Mouse (Mus musculus): ENCODE data around the gene Rassf4.

Gene Rassf4

DNA sequence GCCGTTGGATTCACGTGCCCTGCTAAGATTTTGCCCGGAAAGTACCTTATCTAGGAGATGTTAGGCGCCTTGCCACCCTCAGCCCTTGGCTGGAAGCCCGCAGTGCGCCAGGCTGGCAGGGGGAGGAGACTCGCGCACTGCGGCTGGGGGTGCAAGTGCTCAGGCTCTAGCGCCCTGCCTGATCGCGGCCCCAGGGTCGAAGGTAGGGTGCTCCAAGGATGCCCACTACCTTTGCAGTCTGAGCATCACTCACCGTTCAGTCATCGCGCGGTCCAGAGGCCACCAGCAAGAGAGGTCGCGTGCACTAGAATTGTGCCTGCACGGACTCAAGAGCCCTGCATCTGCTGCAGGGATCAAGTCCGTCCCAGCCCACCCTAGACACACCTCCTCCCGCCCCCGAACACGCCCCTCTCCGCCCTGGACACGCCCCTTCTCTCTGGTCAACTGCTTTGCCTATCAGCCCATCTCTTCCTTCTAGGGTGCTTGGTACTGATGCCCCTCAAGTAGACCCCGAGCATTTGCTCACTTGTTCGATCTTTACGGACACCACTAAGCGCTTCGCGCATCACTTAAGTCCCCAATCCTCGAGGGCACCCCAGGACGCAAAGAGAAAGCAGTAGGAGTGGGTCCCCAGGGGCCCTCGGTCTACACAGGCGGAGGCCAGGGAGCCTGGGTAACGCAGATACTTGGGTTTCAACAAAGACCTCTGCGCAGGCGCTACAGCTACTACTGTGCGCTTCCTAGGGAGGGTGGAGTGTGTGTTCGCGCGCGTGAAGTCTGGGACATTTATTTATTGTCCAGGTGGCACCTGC, at the start of gene Rassf4:
Gene Rassf4 (minus strand): TSS at position 482 of the 812 bp plus-strand sequence.
- peak; percentile 37 for DNase-seq (ENCODE audit: low read depth)

DNA sequence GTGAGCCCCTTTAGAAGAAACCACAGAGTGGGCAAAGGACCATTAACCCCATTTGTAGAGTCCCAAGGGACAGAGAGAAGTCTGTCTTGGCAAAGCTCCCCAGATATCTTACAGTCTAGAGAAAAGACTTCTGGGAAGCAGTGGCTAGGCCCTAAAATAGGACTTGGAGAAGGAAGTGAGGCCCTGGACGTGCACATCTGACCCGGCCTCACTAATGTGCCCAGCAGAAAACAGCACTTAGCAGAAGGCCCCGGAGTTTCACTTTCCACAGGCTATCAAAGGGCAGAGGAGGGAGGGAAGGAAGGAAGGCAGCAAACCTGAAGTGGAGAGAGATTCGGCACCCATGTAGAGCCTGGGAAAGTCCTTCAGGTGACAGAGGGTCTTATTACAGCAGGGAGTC, 45.2 kb upstream of the Rassf4 start:
- DNase-seq (ENCODE audit: low read depth) = no peak

DNA sequence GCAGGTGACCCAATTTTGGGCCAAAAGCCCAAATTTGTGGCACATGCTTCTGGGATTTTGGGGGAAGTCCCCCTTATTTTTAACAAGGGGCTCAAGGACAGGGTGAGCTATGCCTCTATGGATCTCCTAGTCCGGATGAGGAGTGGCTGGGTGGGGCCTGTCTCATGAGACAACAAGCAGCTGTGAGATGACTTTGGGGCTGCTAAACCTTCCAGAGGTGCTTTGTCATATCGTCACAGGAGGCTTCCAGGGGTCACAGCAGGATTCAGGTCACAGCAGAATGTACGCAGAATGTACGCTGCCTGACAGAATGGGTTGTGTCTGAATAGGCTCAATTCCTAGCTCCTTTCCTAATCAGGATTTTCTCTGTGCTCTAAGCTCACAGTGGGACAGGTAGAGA, 44.6 kb upstream of the Rassf4 start:
- DNase-seq (ENCODE audit: low read depth) = no peak

- no peak for DNase-seq (ENCODE audit: low read depth)
Measured at GRCm38 (mm10) chr6:116717851-116718250, 44.1 kb upstream of the Rassf4 start.

DNA sequence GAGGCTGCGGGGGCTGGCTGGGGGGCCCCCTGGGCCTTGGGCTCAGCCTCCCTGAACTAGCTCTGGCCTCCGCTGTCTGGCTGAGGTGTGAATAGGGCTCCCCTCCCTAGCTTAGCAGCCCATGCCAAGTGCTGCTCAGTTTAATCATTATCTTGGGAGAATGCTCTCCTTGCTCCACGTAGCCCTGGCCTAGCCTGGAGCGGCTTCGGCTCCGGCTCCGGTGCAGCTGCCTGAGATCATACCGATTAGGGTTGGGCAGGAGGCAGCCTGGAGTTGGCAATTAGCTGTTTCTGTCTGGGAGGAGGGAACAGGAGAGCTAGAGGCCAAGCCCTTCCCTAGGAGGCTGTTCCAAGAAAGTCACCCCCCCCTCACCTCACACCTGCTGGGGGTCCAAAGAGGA, 42.9 kb upstream of the Rassf4 start, which contains the start of gene Tmem72:
Gene Tmem72 (minus strand): TSS at position 248 of the 400 bp plus-strand sequence.
- DNase-seq (ENCODE audit: low read depth) = no peak

- DNase-seq (ENCODE audit: low read depth) = no peak
Measured at GRCm38 (mm10) chr6:116715166-116715565, 41.4 kb upstream of the Rassf4 start.

DNA sequence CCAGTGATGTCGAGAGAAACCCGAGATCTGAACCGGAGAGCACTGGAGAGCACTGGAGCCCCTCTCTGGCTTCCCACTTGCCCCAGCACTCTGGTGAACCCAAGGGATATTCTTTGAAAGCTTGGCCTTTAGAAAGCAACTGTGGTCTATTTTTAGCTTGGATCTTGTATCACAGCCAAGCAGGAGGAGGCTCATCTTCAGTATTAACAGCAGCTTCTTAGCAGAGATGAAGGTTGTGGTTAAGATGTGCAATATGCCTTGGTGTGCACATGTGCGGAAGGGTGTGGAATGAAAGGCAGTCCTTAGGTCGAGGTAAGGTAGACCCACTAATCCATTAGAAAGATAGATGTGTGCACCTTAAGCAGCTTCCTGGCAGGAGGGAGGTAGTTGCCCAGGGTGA, 40.8 kb upstream of the Rassf4 start:
- DNase-seq (ENCODE audit: low read depth) = no peak

GRCm38 (mm10) chr6:116713966-116714365, 40.2 kb upstream of the Rassf4 start:
- DNase-seq (ENCODE audit: low read depth) = no peak

- DNase-seq (ENCODE audit: low read depth) = no peak
Measured at GRCm38 (mm10) chr6:116712503-116712902, 38.8 kb upstream of the Rassf4 start.

DNA sequence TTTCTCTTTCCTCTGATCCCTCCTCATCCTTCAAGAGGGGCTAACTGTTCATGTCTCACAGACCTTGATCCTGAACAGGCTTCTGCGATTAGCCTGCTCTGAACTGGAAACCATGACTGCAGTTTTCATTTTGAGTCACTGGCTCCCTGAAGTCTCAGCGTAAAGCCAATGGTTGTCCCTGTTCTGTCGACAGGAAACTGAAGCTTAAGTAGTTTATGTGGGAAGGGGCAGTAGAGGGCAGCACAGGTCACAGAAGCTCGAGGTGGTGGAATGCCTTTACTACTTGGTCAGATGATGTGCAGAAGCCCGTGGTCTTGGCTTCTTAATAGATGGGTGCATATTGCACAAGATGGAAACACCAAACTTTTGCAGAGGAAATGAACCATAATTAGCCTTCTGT, 38.3 kb upstream of the Rassf4 start:
- no peak for DNase-seq (ENCODE audit: low read depth)

GRCm38 (mm10) chr6:116704320-116704719, 30.6 kb upstream of the Rassf4 start:
- DNase-seq (ENCODE audit: low read depth) = no peak

- DNase-seq (ENCODE audit: low read depth) = no peak
Measured at GRCm38 (mm10) chr6:116700821-116701220, 27.1 kb upstream of the Rassf4 start.

DNA sequence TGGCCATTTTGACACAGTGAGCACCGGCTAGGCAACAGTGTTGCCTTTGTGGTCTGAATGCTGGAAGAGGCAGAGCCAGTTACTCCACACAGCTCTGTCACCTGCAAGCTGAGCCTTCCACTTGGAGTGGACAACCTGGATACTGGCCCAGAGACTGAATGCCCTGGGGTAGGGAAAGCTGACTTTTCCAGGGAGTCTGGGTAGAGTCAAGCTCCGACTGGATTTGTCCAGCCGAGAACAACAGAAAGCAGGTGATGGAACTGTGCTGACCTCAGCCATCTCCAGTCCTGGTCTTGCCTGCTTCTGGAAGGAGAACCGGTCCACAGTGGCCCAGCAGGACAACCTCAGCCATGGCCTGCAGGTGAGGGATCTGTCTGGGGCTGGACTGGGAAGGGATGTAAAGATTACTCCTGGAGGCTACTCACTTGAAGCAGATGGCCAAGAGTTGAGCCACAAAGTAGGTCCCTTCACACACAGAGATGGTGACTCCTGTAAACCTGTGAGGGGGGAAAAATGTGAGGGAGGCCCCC, 24.2 kb upstream of the Rassf4 start:
- DNase-seq (ENCODE audit: low read depth) = no peak

- DNase-seq (ENCODE audit: low read depth) = no peak
Measured at GRCm38 (mm10) chr6:116697413-116697812, 23.7 kb upstream of the Rassf4 start.

- no peak for DNase-seq (ENCODE audit: low read depth)
Measured at GRCm38 (mm10) chr6:116694346-116694745, 20.6 kb upstream of the Rassf4 start.

DNA sequence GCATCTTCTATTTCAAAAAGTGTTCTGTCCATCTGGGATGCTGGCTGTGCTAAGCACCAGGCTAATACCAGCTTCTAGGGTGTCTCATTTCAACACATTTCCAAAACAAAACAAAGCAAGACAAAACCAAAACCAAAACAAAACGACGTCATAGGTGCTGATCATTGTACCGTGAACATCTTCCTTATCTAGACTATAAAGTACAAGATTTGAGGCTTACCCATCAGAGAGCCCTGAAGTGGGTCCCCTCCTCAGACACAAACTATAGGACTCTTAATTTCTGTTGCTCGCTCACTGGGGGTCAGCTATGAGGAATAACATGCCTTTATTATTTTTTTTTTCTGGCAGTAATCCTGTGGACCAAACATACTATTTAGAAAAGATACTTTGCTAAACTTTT, 19.9 kb upstream of the Rassf4 start:
- no peak for DNase-seq (ENCODE audit: low read depth)

DNA sequence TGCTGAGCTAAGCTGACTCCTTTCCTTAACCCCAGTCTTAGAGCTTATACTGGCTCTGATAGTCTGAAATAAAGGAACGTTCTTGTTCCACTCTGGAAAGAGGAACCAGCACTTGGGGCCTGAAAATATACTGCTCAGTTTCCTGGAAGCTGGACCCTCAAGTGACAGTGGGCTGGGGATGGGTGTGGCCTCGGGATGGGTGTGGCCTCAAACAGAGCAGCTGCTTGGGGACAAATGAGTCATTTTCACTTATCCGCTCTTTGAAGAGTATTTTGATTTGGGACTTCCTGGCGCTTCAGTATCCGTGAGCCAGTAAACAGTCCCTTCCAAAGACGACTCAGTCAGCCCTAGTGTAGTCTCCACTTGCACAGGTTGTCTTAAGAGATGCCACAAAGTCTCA, 8.6 kb upstream of the Rassf4 start:
- no peak for DNase-seq (ENCODE audit: low read depth)

- DNase-seq (ENCODE audit: low read depth) = no peak
Measured at GRCm38 (mm10) chr6:116679563-116680288, 6.0 kb upstream of the Rassf4 start.

GRCm38 (mm10) chr6:116677321-116677720, 3.6 kb upstream of the Rassf4 start:
- DNase-seq (ENCODE audit: low read depth) = no peak

GRCm38 (mm10) chr6:116676355-116676913, 2.7 kb upstream of the Rassf4 start:
- DNase-seq (ENCODE audit: low read depth) = no peak

DNA sequence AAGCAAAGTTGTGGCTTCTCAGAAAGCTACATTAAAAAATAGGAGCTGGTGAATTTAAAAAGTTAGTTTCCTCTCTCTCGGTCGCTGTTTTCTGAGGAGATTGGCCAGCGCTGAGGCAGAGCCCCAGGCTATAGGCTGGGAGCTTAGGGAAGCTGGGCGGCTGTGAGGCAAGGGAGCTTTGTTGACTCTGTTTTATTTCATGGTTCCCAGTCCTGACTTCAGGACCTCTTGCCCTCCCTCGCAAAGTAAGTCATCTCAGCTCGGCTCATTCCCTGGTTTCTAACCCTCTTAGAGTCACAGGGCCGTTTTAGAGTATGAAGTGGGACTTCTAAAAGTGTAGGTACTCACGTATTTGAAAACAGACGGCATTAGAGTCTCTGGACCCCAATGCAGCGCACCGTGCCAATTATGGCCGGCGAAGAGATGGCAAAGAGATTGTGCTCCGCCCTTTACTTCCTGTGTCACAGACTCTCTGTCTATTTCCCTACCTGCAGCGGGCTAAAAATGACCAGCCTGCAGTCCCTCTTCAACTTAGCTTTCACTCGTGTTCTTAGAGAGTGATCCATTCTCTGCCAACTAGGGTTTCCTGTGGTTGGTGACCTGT, 633 bp upstream of the Rassf4 start:
- DNase-seq (ENCODE audit: low read depth) = no peak

GRCm38 (mm10) chr6:116672349-116672748, 1.4 kb downstream of the Rassf4 start:
- DNase-seq (ENCODE audit: low read depth) = no peak
